Mouse (Mus musculus): Measurements from ENCODE around the gene Babam2.

DNA sequence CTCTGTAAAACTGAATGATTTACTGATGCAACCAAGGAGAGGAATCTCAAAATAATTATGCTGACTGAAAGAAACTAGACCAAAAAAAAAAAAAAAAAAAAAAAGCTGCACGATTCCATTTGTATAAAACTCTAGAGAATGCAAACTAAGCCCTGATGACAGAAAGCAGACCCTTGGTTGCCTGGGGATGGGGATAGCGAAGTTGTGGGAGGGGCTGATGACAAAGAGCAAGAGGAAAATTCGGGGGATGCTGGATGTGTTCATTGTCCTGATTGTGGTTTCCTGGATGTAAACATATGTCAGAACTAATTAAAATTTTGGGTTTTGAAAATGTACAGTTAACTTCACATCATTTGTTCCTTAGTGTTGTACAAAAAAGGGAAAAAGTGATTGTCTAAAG lies 257.7 kb downstream of the Babam2 start:
- TF ChIP-seq POLR2A (IDR thresholded peaks at IDR 0.05; ENCODE audit: borderline replicate concordance, control insufficient read depth, low read depth, low read length) (no peak), CTCF (IDR thresholded peaks at IDR 0.05; ENCODE audit: control insufficient read depth, insufficient read depth, low read length) (no peak)

Data from bone marrow, adult 2 months (tissue).